Comparison of ENCODE assay signal across 9 mouse cellular contexts in the genomic region with DNA sequence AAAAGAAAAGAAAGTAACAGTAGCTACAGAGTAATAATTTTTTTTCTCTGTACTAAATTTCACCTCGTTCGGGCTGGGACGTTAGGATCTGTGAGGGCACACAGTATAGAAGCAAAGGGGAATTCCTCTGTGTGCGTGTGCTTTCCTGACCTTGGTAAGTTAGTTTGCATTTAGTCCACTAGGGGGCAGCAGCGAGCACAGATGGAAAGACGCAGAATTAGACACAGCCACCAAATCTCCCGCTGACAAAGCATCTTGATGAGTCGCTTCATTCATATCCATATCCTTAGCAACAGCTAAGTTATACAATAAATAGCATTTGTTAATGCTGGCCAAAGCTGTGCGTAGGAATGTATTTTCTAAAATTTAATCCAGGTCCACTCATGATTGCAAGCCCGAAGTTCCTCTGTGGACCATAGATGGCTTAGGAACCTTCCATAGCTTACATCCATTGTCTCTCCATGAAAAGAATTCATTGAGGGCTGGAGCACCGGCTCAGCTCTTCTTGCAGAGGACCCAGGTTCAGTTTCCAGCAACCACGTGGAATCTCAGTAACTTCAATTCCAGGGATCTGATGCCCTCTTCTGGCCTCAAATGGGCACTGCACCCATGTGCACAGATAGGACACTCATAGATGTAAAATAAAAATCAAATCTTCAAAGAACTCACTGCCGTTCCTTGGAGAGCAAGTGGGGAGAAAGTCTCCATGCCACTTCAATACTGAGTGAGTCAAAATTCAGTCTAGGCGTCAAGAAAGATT. TPM values are rescaled to one million over a fixed set of nuclear protein-coding genes. Genes with fewer than 3 reads are reported as not detected.
DNase-seq lines count a peak whose midpoint lies in the region; TF ChIP-seq lines count a peak whose summit lies in the region.
"Had no signal": no experiment of that assay in that cellular context is flagged by ENCODE, and none has a peak within 500 bp of the region (broad histone marks: within the 10 kb centered on the region; RNA-seq: fewer than 3 reads in every experiment).

No protein-coding gene starts in this region.

- H3K4me3 ChIP-seq in cerebellum, adult 2 months (replicated peaks; ENCODE audit: insufficient read depth, low read depth, low read length) = no peak overlapping the region
- no peak overlapping the region for H3K4me3 ChIP-seq in embryonic facial prominence, embryonic 10.5 days
- H3K4me3 ChIP-seq: midbrain, embryonic 12.5 days had no signal

- H3K27me3 ChIP-seq in cerebellum, adult 2 months (ENCODE audit: control insufficient read depth, insufficient read depth, low read length) = no peaks in the 10 kb centered on the region
- H3K27me3 ChIP-seq in embryonic facial prominence, embryonic 10.5 days (replicated peaks; ENCODE audit: low read depth, poor library complexity, severe bottlenecking) = no peaks in the 10 kb centered on the region
- H3K27me3 ChIP-seq: midbrain, embryonic 12.5 days had no signal

- no peak overlapping the region for H3K27ac ChIP-seq in cerebellum, adult 2 months (ENCODE audit: insufficient read depth, low read length)
- H3K27ac ChIP-seq in embryonic facial prominence, embryonic 10.5 days (replicated peaks) = no peak overlapping the region
- H3K27ac ChIP-seq: midbrain, embryonic 12.5 days had no signal

- peak; percentile 53; the same call in 1 of the 2 replicates for TF ChIP-seq CTCF in cerebellum, adult 2 months (IDR thresholded peaks at IDR 0.05; ENCODE audit: borderline replicate concordance, insufficient read depth, low read depth, low read length)

- DNase-seq in cerebellum, adult 2 months = no peak
- no peak for DNase-seq in cerebellum, adult 9-10 months
- peak; percentile 38 to 54 for DNase-seq in left cerebral cortex, postnatal 14 days (ENCODE audit: low spot score in 2 of 2)
- DNase-seq in left cerebral cortex, adult 8-10 months (ENCODE audit: low spot score in 2 of 2) = no peak
- DNase-seq in Muller cell, postnatal 12 days (ENCODE audit: inconsistent ontology term) = peak; percentile 53
- peak; percentile 63 for DNase-seq in embryonic facial prominence, embryonic 10.5 days (ENCODE audit: low spot score)
- DNase-seq in retina, embryonic 14.5 days (ENCODE audit: low spot score) = peak; percentile 64
- no peak for DNase-seq in frontal cortex, postnatal 10 days (ENCODE audit: low spot score in 2 of 2)

- intact Hi-C loops in left cerebral cortex, postnatal 14 days (cut with DNase I) = no loop called here

- TF ChIP-seq POLR2A in cerebellum, adult 2 months (IDR thresholded peaks at IDR 0.05; ENCODE audit: borderline replicate concordance, insufficient read depth, low read length) = no peak

- 80% methylated on average over 14 of the region's 14 CpGs for WGBS in cerebellum, adult 2 months
- 83% methylated on average over 14 of the region's 14 CpGs for WGBS in embryonic facial prominence, embryonic 10.5 days

- H3K36me3 ChIP-seq in embryonic facial prominence, embryonic 10.5 days (replicated peaks) = peaks cover 85% of the 10 kb centered on the region

- peaks cover 2% of the 10 kb centered on the region for H3K4me1 ChIP-seq in cerebellum, adult 2 months (ENCODE audit: control insufficient read depth, insufficient read depth, low read length)
- H3K4me1 ChIP-seq in embryonic facial prominence, embryonic 10.5 days = no peaks in the 10 kb centered on the region
- H3K4me1 ChIP-seq: midbrain, embryonic 12.5 days had no signal

- peaks cover 6% of the 10 kb centered on the region; the same call in 1 of the 2 replicates for H3K9me3 ChIP-seq in embryonic facial prominence, embryonic 10.5 days
- H3K9me3 ChIP-seq: midbrain, embryonic 12.5 days had no signal

RNA-seq across cellular contexts. Expression of gene Bcat1, which starts 52.8 kb away (rescaled TPM):
- 42.5 and 53.7 TPM in 2 replicates for polyA plus RNA-seq in cerebellum, adult 2 months (2012; rRNA removed)
- total RNA-seq in left cerebral cortex, postnatal 14 days (2021) = 10 to 100 TPM; 67.3 to 67.4 TPM
- 10 to 100 TPM; 92.3 to 98.0 (median 95.9) TPM for total RNA-seq in left cerebral cortex, adult 8-10 months (2022)
- polyA plus RNA-seq in embryonic facial prominence, embryonic 10.5 days (2016; fragmentation: Nextera tagmentation; extraction: Ambion mirVana) = 126 and 141 TPM in 2 replicates

Comparison
In these comparisons a context has a peak if more than half of its experiments do, and no peak if none do; other contexts are left out.
1. DNase-seq: peak in left cerebral cortex, postnatal 14 days (2 of 2), Muller cell, postnatal 12 days (single experiment), embryonic facial prominence, embryonic 10.5 days (single experiment) and retina, embryonic 14.5 days (single experiment); none in cerebellum, adult 2 months (0 of 2), cerebellum, adult 9-10 months (single experiment), left cerebral cortex, adult 8-10 months (0 of 2) and frontal cortex, postnatal 10 days (0 of 2).